Mouse (Mus musculus) Patski (cell line): ENCODE results near the gene B4galt3. TPM values are rescaled to one million over a fixed set of nuclear protein-coding genes. Genes with fewer than 3 reads are reported as not detected.
"Not testable (repeated sequence)": the region's sequence is repeated elsewhere in the genome, so short reads cannot be mapped to it uniquely, and the experiment has no call there.

ENCODE experiments used
- ATAC-seq: fragments of 100-300 bp; one replicate; pipeline ENCODE4 v1.8.0; 2021
- CTCF ChIA-PET: fragments of 350-600 bp; sonication (Branson Sonifier 250); formaldehyde crosslinking; loops from one replicate; lab custom pipeline; 2022; ENCODE audit warnings: inconsistent platforms; lab: Charles Lee
- POLR2A ChIA-PET: fragments of 350-600 bp; sonication (Branson Sonifier 250); formaldehyde crosslinking; loops from one replicate; lab custom pipeline; 2022; ENCODE audit warnings: antibody characterized with exemption, inconsistent platforms; lab: Charles Lee
- DNase-seq: peaks from one replicate; pipeline ENCODE4 v3.0.0-alpha.2; 2011; ENCODE audit warnings: low read depth, low spot score
- H3K27me3 ChIP-seq: fragments of 371-371 bp; one replicate; pipeline ENCODE4 v1.5.1; 2021
- CTCF ChIP-seq: fragments of 100-300 bp; IDR thresholded peaks from one replicate; pipeline ENCODE4 v1.5.1; 2021
- in situ Hi-C: fragments of 300-500 bp; cut with MboI; formaldehyde crosslinking; loops from 3 replicates; pipeline ENCODE4 v1.11.1; 2018; ENCODE audit warnings: low pct_unique_long_range_greater_than_20kb, mixed read lengths
- polyA plus RNA-seq: library from polyadenylated mRNA; unstranded; gene quantifications from one replicate; pipeline ENCODE4 v1.2.3, GENCODE M21; 2021

Gene B4galt3
- polyA plus RNA-seq, 1 experiment from 2014 or later, result 57.5 TPM

DNA sequence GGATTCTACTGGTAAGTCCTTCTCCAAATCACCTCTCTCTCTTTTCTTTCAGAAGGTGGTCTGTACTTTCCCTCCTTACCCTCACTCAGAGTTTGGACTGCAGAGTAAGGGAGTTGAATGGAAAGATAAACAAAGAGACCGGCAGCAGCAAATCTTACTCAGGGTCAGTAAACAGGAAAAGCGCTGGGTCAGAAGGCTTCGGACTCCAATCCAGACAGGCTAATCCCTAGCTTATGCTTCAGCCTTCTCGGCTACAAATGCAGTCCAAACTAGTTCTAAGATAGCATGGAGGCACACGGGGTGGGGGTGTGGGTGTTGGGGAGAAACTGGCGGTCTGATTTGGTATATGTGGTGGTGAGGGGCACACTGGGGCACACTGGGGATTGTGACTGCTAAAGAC, 32.7 kb upstream of the B4galt3 start:
- H3K27me3 ChIP-seq, result no peaks in the 10 kb centered on the region
- CTCF ChIA-PET, result interaction anchor here (2.0 kb wide), 1 partner anchor 17 kb away, joined by 5 read pairs; no protein-coding TSS in a partner anchor
- no peak for TF ChIP-seq CTCF
- in situ Hi-C loops, result no loop called here
- ATAC-seq, result no peak
- DNase-seq, result no peak
- POLR2A ChIA-PET, result no interaction called here

DNA sequence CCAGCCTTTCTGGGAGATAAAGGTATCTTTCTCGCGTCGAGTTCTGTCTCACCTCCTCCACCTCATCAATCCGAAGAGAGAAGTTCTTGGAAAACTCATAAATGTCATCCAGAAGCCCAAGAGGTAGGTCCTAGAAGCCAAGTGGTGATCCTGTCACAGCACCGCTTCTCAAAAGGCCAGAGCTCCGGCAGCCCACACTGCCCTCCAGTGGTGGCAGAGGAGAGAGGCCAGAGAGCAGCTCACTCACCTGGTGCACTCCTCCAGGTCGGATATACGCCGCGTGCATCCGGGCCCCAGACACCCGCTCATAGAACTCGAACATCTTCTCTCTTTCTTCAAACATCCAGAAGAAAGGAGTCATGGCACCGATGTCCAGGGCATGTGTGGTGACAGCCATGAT, 31.7 kb upstream of the B4galt3 start:
- ATAC-seq, result no peak
- TF ChIP-seq CTCF, result peak; percentile 90
- in situ Hi-C loops, result no loop called here

DNA sequence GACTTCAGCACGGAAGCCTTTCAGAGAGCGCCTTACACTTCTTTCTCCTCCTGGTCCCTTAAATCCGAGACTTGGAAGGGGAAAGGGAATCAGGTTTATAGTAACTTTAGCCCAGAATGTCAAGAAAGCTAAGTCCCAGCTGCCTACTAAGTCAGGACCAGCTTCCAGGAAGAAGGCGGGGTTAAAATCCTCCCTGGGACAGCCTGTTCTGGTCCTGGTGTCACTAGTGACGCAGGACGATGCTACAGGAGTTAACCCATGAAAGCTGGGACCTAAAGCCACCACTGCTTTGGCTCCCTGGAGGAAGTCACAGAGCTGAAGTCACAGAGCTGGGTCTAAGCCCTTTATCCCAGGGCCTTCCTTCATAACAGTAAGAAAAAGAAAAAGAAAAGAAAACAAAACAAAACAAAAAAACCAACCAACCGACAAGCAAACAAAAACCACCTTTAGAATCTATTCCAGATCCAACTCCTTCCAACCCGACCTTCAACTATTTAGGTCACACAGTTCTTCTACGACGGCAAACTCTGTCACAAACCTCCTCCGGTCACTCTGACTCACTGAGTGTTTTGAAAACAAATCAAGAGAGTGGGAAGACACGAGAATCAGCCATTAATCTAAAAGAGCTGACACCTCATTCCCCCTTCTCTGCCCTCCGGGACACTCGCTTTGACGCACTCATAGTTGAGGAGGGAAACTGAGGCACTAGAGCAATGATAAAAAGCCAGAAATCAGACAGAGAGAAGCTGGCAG, 30.0 kb upstream of the B4galt3 start:
- no peak for DNase-seq
- ChIA-PET CTCF (interaction anchor here (1.1 to 1.9 kb wide), 5 partner anchors 11 to 129 kb away, joined by 3 to 4 read pairs (median 4); partner anchors contain the start of genes Ndufs2 and Ppox), POLR2A (interaction anchor here (0.8 kb wide), 1 partner anchor 84 kb away, joined by 3 read pairs; no protein-coding TSS in a partner anchor)
- in situ Hi-C loops, result no loop called here
- no peak for ATAC-seq
- TF ChIP-seq CTCF, result no peak
- no peaks in the 10 kb centered on the region for H3K27me3 ChIP-seq

More for the DNA sequence above, 31.7 kb upstream of the B4galt3 start:
- POLR2A ChIA-PET, result interaction anchor here (1.0 kb wide), 1 partner anchor 17 kb away, joined by 3 read pairs; no protein-coding TSS in a partner anchor
- DNase-seq, result no peak
- CTCF ChIA-PET, result interaction anchor here (0.7 to 2.0 kb wide), 5 partner anchors 9 to 18 kb away, joined by 3 to 5 read pairs (median 4); partner anchors contain the start of genes Apoa2 and Ndufs2
- no peaks in the 10 kb centered on the region for H3K27me3 ChIP-seq

DNA sequence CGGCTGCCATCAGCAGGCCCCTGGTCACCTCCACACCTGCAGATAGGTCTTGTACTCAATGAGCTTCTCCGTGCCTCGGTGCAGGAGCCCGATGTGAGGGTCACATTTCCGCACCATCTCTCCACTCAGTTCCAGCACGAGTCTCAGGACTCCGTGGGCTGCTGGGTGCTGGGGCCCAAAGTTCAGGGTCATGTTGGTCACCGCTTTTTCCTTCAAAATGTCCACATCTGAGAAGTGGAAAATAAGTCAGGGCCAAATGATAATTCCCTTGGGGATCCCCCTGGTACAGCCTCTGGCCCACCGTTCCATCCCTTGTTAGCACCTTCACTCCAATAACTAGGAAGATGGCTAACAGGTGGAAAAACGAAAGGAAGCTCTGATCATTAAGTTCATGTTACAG, 29.2 kb upstream of the B4galt3 start:
- TF ChIP-seq CTCF, result no peak
- ATAC-seq (no peak), DNase-seq (no peak)
- ChIA-PET POLR2A (no interaction called here), CTCF (interaction anchor here (1.1 to 1.2 kb wide), 2 partner anchors 122 to 129 kb away, joined by 3 to 4 read pairs; no protein-coding TSS in a partner anchor)
- H3K27me3 ChIP-seq, result no peaks in the 10 kb centered on the region
- in situ Hi-C loops, result no loop called here

DNA sequence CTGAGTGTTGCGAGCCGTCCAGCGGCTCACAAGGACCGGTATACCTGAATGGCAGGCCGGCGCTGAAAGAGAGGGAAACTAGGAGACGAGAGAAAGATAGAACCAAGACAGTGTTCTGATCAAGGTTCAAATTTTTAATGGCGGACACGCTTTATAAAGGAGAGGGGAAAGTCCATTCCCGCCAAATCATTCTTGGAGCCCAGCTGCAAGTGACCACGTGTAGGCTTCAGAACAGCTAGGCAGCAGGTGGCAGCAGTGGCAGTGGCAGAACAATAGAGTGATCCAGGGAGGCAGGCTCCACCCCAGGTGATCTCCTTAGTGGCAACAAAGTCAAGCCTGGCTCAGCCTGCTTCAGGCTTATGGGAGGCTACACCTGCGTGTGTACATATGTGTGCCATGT, 28.2 kb upstream of the B4galt3 start:
- ChIA-PET CTCF (interaction anchor here (1.7 kb wide), 1 partner anchor 20 kb away, joined by 4 read pairs; the partner anchor contains the start of gene Tomm40l), POLR2A (interaction anchor here (1.0 to 1.8 kb wide), 2 partner anchors 8 to 20 kb away, joined by 3 to 6 read pairs; partner anchors contain the start of gene Fcer1g)
- in situ Hi-C loops, H3K27me3 ChIP-seq, DNase-seq, ATAC-seq: not testable (repeated sequence)

DNA sequence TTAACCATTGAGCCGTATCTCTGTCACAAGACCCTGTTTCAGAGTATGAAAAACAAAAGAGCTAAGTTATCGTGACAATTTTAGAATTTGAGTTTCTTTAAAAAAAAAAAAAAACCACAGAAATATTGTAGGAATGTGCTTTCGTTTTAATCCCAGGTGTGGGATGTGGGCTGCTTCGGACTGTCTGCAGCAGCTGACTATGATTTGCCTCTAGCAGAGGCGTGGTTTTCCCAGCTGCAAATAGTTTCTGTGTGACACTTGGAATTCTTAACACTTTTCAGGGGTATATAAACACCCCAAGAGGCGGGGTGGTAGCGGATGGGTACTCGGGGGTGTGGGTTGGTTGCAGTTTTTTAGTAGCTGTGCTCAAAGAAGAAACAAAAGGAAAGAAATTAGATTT, 24.8 kb upstream of the B4galt3 start:
- H3K27me3 ChIP-seq, result no peaks in the 10 kb centered on the region
- no peak for DNase-seq
- ChIA-PET CTCF (interaction anchor here (1.9 to 2.6 kb wide), 2 partner anchors 12 to 132 kb away, joined by 6 to 7 read pairs; partner anchors contain the start of gene Cfap126), POLR2A (interaction anchor here (0.7 kb wide), 1 partner anchor 21 kb away, joined by 4 read pairs; no protein-coding TSS in a partner anchor)
- no peak for ATAC-seq
- no peak for TF ChIP-seq CTCF
- in situ Hi-C loops, result no loop called here

DNA sequence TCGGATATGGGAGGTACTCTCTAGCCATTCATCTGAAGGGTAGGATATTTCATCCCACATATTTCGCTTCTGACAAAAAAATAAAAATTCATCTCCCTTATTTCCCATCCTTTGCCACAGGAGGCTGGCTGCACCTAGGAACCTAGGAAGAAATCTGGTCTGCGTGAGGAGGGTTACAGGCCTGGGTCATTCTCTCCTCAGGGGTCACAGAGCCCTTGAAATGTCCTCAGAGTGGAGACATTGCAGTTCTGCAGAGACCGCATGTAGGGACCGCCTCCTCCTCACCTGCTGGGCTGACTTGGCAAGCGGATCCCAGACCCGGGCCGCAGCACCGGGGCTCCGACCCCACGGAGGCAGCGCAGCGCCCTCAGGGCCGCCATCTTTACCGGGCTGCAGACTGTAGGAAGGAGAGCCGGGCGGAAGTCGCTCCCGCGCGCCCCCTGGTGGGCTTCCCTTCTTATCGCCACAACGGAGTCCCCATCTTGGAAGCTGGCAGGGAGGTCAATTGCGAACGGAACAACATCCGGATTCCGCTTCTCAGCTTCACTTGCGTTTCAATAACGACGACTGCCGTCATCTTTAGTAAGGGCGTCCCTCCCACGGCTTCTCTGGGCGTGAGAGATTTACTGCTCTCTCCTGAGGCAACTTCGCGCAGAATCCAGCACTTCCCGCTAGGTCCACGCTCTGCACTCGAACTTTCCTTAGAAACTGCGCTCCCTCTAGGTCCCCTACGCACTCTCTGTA, 23.2 kb upstream of the B4galt3 start:
- POLR2A ChIA-PET, result interaction anchor here (1.6 kb wide), 1 partner anchor 23 kb away, joined by 5 read pairs; the partner anchor contains the start of gene B4galt3
- DNase-seq (peak; percentile 88), ATAC-seq (peak; percentile 78)
- CTCF ChIA-PET, result interaction anchor here (1.1 to 1.3 kb wide), 3 partner anchors 10 to 35 kb away, joined by 3 to 4 read pairs (median 3); no protein-coding TSS in a partner anchor
- TF ChIP-seq CTCF, result no peak
- in situ Hi-C loops, result no loop called here
- H3K27me3 ChIP-seq, result no peaks in the 10 kb centered on the region

DNA sequence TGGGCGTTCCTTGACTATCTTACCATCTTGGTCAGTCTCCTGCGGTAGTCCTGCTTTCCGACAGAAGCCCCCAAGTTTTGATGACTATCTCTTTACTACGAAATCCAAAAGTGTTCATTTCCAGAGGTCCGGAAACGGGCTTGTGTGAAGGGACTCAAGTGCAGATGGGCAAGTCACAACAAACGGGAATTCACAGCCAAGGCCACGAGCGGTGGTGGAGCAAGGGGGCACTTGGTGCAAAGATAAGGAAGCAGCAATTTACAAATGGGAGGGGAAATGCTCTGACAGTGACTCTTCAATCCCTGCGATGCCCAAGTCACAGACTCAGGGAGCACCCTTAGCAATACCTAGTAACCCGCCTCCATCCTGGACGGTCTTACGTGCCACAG, 22.7 kb upstream of the B4galt3 start:
- no peaks in the 10 kb centered on the region for H3K27me3 ChIP-seq
- TF ChIP-seq CTCF, result no peak
- POLR2A ChIA-PET, result interaction anchor here (1.0 to 1.6 kb wide), 2 partner anchors 22 to 80 kb away, joined by 4 to 5 read pairs; partner anchors contain the start of gene B4galt3
- ATAC-seq (no peak), DNase-seq (no peak)
- CTCF ChIA-PET, result interaction anchor here (0.9 to 1.3 kb wide), 3 partner anchors 10 to 13 kb away, joined by 3 to 4 read pairs (median 3); no protein-coding TSS in a partner anchor
- in situ Hi-C loops, result no loop called here

DNA sequence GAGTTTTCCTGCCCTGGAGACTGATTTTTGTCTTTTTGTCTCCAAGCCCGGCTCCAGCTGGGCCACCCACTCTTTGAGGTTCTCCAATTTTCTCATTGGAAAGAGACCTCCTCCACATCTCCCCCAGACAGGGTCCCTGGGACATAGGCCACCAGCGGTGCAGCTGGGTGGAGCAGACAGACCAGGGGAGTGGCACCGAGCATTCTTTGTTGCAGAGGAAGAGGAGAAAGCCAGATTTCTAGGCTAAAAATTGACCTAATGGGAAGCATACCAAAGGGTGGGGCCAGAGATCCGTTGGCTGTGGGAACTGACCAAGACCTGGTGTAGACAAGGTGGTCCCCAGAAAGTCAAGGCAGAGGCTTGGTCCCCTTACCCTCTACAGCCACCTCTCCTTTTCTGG, 22.2 kb upstream of the B4galt3 start:
- ATAC-seq (no peak), DNase-seq (no peak)
- CTCF ChIA-PET, result interaction anchor here (0.9 to 1.3 kb wide), 3 partner anchors 10 to 15 kb away, joined by 3 read pairs; no protein-coding TSS in a partner anchor
- TF ChIP-seq CTCF, result no peak
- in situ Hi-C loops, result no loop called here
- POLR2A ChIA-PET, result interaction anchor here (1.0 to 1.6 kb wide), 3 partner anchors 22 to 137 kb away, joined by 3 to 5 read pairs (median 4); partner anchors contain the start of gene B4galt3
- H3K27me3 ChIP-seq, result no peaks in the 10 kb centered on the region
